Mouse (Mus musculus): ENCODE results near the gene Slc4a8. TPM values are rescaled to one million over a fixed set of nuclear protein-coding genes. Genes with fewer than 3 reads are reported as not detected.

Gene Slc4a8
- 30.5 and 31.1 TPM in 2 replicates for polyA plus RNA-seq (2015; fragmentation: Nextera tagmentation; extraction: Ambion mirVana)

- under 1% methylated on average over 62 of the region's 64 CpGs for WGBS
Observed at GRCm38 (mm10) chr15:100761419-100762185, at the start of gene Slc4a8. TSS of gene Slc4a8 (plus strand) at chr15:100761747.

DNA sequence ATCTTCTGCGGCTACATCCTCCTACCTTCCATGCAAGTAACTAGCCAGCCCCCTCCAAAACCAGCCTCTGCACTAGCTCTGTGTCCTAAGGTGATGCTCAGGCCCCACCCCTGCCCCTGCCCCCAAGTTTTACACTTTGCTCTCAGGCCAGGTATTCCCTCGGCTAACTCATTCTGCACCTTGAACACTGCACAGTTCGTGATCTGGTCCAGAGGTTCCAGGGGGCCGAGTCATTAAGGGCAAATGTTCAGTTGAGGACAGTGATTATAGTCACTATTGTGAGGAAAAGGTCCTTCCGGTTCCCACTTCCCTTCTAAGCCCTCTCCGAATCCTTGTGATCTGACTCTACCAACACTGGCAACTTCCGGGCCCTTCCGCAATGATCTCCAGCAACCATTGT lies 47.1 kb upstream of the Slc4a8 start:
- ATAC-seq = no peak

More at GRCm38 (mm10) chr15:100761419-100762185, at the start of gene Slc4a8:
- Histone ChIP-seq H3K36me3 (ENCODE audit: control insufficient read depth, insufficient read depth, low read length) (no peaks in the 10 kb centered on the region), H3K9ac (ENCODE audit: low read depth, low read length) (peak within 1 kb of the TSS; percentile 91), H3K4me2 (ENCODE audit: low read length) (peak within 1 kb of the TSS; percentile 67), H3K4me1 (ENCODE audit: control insufficient read depth, insufficient read depth, low read length) (peaks cover 17% of the 10 kb centered on the region), H3K4me3 (ENCODE audit: low read depth, low read length) (peak within 1 kb of the TSS; percentile 87), H3K9me3 (replicated peaks; ENCODE audit: control insufficient read depth, low read length, poor library complexity, severe bottlenecking) (no peaks in the 10 kb centered on the region), H3K27me3 (ENCODE audit: control insufficient read depth, insufficient read depth, low read depth, low read length) (no peaks in the 10 kb centered on the region), H3K27ac (ENCODE audit: low read length) (peak within 1 kb of the TSS; percentile 95)
- peak; percentile 95 for ATAC-seq

DNA sequence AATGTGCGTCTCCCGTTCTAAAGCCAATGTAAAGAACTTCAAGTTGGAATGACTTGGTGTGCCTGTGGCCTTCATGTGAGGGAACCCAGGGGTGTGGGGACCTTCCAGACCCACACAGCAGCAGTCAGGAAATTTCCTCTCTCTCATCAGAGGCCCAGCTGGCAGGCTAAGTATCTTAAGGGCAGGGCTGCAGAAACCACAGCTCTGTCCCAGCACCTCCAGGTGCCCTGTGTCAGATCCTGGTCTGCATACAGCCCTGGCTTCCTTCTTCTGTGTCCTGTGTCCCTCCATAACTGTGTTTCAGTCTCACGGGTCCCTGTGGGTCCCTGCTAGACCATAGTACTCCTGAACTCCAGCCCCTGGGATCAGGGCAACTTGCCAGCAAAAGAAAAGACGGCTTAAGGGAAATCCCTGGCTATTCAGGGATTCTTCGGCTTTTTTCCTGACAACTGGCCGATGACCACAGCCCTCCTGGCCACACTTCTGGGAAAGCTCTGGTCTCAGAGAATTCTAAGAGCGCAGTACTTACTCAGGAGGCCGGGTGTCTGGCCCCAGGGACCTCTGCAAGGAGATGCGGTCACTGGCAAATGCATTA lies 46.1 kb upstream of the Slc4a8 start:
- no peak overlapping the region for H3K9ac ChIP-seq (ENCODE audit: low read depth, low read length)
- no peaks in the 10 kb centered on the region for H3K9me3 ChIP-seq (replicated peaks; ENCODE audit: control insufficient read depth, low read length, poor library complexity, severe bottlenecking)
- no peaks in the 10 kb centered on the region for H3K27me3 ChIP-seq (ENCODE audit: control insufficient read depth, insufficient read depth, low read depth, low read length)
- H3K4me1 ChIP-seq (ENCODE audit: control insufficient read depth, insufficient read depth, low read length) = no peaks in the 10 kb centered on the region
- H3K4me3 ChIP-seq (ENCODE audit: low read depth, low read length) = no peak overlapping the region
- no peak overlapping the region for H3K4me2 ChIP-seq (ENCODE audit: low read length)
- no peak for ATAC-seq
- WGBS = 38% methylated on average over 9 of the region's 9 CpGs
- H3K36me3 ChIP-seq (ENCODE audit: control insufficient read depth, insufficient read depth, low read length) = no peaks in the 10 kb centered on the region
- no peak overlapping the region for H3K27ac ChIP-seq (ENCODE audit: low read length)

More for the DNA sequence above, 47.1 kb upstream of the Slc4a8 start:
- Histone ChIP-seq H3K9ac (ENCODE audit: low read depth, low read length) (no peak overlapping the region), H3K36me3 (ENCODE audit: control insufficient read depth, insufficient read depth, low read length) (no peaks in the 10 kb centered on the region), H3K4me3 (ENCODE audit: low read depth, low read length) (no peak overlapping the region), H3K27ac (ENCODE audit: low read length) (no peak overlapping the region), H3K4me2 (ENCODE audit: low read length) (no peak overlapping the region), H3K9me3 (replicated peaks; ENCODE audit: control insufficient read depth, low read length, poor library complexity, severe bottlenecking) (no peaks in the 10 kb centered on the region), H3K27me3 (ENCODE audit: control insufficient read depth, insufficient read depth, low read depth, low read length) (no peaks in the 10 kb centered on the region), H3K4me1 (ENCODE audit: control insufficient read depth, insufficient read depth, low read length) (no peaks in the 10 kb centered on the region)
- WGBS = 91% methylated on average over 8 of the region's 8 CpGs

GRCm38 (mm10) chr15:100717933-100718332 lies 43.6 kb upstream of the Slc4a8 start:
- no peak overlapping the region for H3K9ac ChIP-seq (ENCODE audit: low read depth, low read length)
- H3K36me3 ChIP-seq (ENCODE audit: control insufficient read depth, insufficient read depth, low read length) = no peaks in the 10 kb centered on the region
- H3K9me3 ChIP-seq (replicated peaks; ENCODE audit: control insufficient read depth, low read length, poor library complexity, severe bottlenecking) = no peaks in the 10 kb centered on the region
- 84% methylated on average over 6 of the region's 6 CpGs for WGBS
- no peak overlapping the region for H3K4me2 ChIP-seq (ENCODE audit: low read length)
- no peaks in the 10 kb centered on the region for H3K27me3 ChIP-seq (ENCODE audit: control insufficient read depth, insufficient read depth, low read depth, low read length)
- no peak overlapping the region for H3K27ac ChIP-seq (ENCODE audit: low read length)
- H3K4me3 ChIP-seq (ENCODE audit: low read depth, low read length) = no peak overlapping the region
- H3K4me1 ChIP-seq (ENCODE audit: control insufficient read depth, insufficient read depth, low read length) = no peaks in the 10 kb centered on the region
- no peak for ATAC-seq

DNA sequence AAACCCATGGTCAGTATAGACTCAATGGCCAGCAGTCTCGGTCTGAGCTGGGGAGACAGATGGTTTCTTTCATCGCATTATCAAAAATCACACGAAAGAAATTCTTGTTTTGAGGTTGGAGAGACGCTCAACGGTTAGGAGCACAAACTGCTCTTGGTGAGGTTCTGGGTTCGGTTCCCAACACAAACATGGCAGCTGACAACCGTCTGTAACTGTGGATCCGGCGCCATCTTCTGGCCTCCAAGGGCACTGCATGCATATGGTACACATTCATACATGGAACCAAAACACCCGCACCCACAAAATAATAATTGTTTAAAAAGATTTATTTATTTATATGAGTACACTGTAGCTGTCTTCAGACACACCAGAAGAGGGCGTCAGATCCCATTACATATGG lies 43.0 kb upstream of the Slc4a8 start:
- Histone ChIP-seq H3K9me3 (replicated peaks; ENCODE audit: control insufficient read depth, low read length, poor library complexity, severe bottlenecking) (no peaks in the 10 kb centered on the region), H3K4me1 (ENCODE audit: control insufficient read depth, insufficient read depth, low read length) (no peaks in the 10 kb centered on the region), H3K36me3 (ENCODE audit: control insufficient read depth, insufficient read depth, low read length) (no peaks in the 10 kb centered on the region), H3K4me2 (ENCODE audit: low read length) (no peak overlapping the region), H3K27ac (ENCODE audit: low read length) (no peak overlapping the region), H3K4me3 (ENCODE audit: low read depth, low read length) (no peak overlapping the region), H3K9ac (ENCODE audit: low read depth, low read length) (no peak overlapping the region), H3K27me3 (ENCODE audit: control insufficient read depth, insufficient read depth, low read depth, low read length) (no peaks in the 10 kb centered on the region)
- ATAC-seq = no peak
- WGBS = 84% methylated on average over 11 of the region's 11 CpGs

GRCm38 (mm10) chr15:100719217-100719616 lies 42.3 kb upstream of the Slc4a8 start:
- no peaks in the 10 kb centered on the region for H3K36me3 ChIP-seq (ENCODE audit: control insufficient read depth, insufficient read depth, low read length)
- no peaks in the 10 kb centered on the region for H3K4me1 ChIP-seq (ENCODE audit: control insufficient read depth, insufficient read depth, low read length)
- 95% methylated on average over 5 of the region's 5 CpGs for WGBS
- no peak for ATAC-seq
- no peaks in the 10 kb centered on the region for H3K27me3 ChIP-seq (ENCODE audit: control insufficient read depth, insufficient read depth, low read depth, low read length)
- no peak overlapping the region for H3K4me3 ChIP-seq (ENCODE audit: low read depth, low read length)
- H3K9me3 ChIP-seq (replicated peaks; ENCODE audit: control insufficient read depth, low read length, poor library complexity, severe bottlenecking) = no peaks in the 10 kb centered on the region
- no peak overlapping the region for H3K4me2 ChIP-seq (ENCODE audit: low read length)
- no peak overlapping the region for H3K27ac ChIP-seq (ENCODE audit: low read length)
- no peak overlapping the region for H3K9ac ChIP-seq (ENCODE audit: low read depth, low read length)

DNA sequence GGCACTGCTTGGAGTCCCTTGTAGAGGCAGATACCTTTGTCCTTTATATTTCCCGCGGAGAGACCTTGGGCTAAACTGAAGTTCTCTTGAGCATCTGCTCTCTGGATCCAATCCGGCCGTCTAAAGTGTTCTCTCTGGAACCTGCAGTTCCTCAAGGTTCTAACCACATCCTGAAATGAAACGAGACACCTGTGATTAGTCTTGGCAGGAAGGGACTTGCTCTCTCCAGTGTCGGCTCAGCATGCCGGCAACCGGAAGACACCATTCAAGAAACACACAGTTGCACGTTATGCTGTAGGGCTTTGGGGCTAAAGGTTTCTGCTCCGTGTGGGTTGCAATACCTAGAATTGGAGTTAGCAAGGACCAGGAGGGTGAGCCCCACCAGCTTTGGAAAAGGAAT lies 41.5 kb upstream of the Slc4a8 start:
- 89% methylated on average over 10 of the region's 10 CpGs for WGBS
- Histone ChIP-seq H3K4me1 (ENCODE audit: control insufficient read depth, insufficient read depth, low read length) (no peaks in the 10 kb centered on the region), H3K9ac (ENCODE audit: low read depth, low read length) (no peak overlapping the region), H3K4me2 (ENCODE audit: low read length) (no peak overlapping the region), H3K36me3 (ENCODE audit: control insufficient read depth, insufficient read depth, low read length) (no peaks in the 10 kb centered on the region), H3K4me3 (ENCODE audit: low read depth, low read length) (no peak overlapping the region), H3K27ac (ENCODE audit: low read length) (no peak overlapping the region), H3K9me3 (replicated peaks; ENCODE audit: control insufficient read depth, low read length, poor library complexity, severe bottlenecking) (no peaks in the 10 kb centered on the region), H3K27me3 (ENCODE audit: control insufficient read depth, insufficient read depth, low read depth, low read length) (no peaks in the 10 kb centered on the region)
- ATAC-seq = no peak

DNA sequence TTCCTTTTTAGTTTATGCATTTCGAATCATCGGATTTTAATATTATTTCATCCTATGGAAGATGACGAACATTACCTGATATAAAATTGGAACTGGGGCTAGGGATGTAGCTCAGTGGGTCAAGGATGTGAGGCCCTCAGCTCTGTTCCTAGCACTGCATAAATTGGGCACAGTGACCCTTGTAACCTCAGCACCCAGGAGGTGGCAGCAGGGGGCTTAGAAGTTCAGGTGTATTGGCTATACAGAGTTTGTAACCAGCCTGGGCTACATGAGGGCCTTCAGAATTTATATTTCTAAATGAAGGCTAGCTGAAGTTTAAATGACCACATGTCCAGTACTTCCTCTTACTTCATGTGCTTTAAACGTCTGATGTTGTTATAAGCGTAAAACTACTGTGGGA lies 40.1 kb upstream of the Slc4a8 start:
- H3K36me3 ChIP-seq (ENCODE audit: control insufficient read depth, insufficient read depth, low read length) = no peaks in the 10 kb centered on the region
- no peak overlapping the region for H3K4me2 ChIP-seq (ENCODE audit: low read length)
- no peak overlapping the region for H3K4me3 ChIP-seq (ENCODE audit: low read depth, low read length)
- H3K9me3 ChIP-seq (replicated peaks; ENCODE audit: control insufficient read depth, low read length, poor library complexity, severe bottlenecking) = no peaks in the 10 kb centered on the region
- no peak overlapping the region for H3K27ac ChIP-seq (ENCODE audit: low read length)
- 88% methylated on average over 5 of the region's 5 CpGs for WGBS
- ATAC-seq = no peak
- no peak overlapping the region for H3K9ac ChIP-seq (ENCODE audit: low read depth, low read length)
- no peaks in the 10 kb centered on the region for H3K4me1 ChIP-seq (ENCODE audit: control insufficient read depth, insufficient read depth, low read length)
- no peaks in the 10 kb centered on the region for H3K27me3 ChIP-seq (ENCODE audit: control insufficient read depth, insufficient read depth, low read depth, low read length)

DNA sequence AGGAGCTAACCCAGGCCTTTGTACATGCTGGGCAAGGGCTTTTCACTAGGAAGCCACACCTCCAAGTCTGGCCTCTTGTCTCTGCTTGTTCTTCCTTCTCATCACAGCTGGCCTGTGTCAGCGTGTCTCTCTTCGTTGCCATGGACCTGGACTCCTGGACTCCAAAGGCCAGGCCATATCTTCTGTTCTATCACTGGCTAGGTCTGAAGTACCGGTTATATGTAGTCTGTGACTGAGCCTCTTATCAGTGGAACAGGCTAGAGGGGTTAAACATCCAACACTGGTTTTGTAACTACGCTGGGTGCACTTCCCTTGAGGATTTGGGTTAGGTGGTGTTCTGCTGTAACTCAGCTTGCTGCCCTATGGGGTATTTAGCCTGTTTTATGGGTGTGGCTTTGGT lies 39.5 kb upstream of the Slc4a8 start:
- Histone ChIP-seq H3K27me3 (ENCODE audit: control insufficient read depth, insufficient read depth, low read depth, low read length) (no peaks in the 10 kb centered on the region), H3K4me1 (ENCODE audit: control insufficient read depth, insufficient read depth, low read length) (no peaks in the 10 kb centered on the region), H3K4me2 (ENCODE audit: low read length) (no peak overlapping the region), H3K9ac (ENCODE audit: low read depth, low read length) (no peak overlapping the region), H3K4me3 (ENCODE audit: low read depth, low read length) (no peak overlapping the region), H3K36me3 (ENCODE audit: control insufficient read depth, insufficient read depth, low read length) (no peaks in the 10 kb centered on the region), H3K27ac (ENCODE audit: low read length) (no peak overlapping the region), H3K9me3 (replicated peaks; ENCODE audit: control insufficient read depth, low read length, poor library complexity, severe bottlenecking) (no peaks in the 10 kb centered on the region)
- no peak for ATAC-seq
- WGBS = 63% methylated on average over 4 of the region's 4 CpGs
